Mouse (Mus musculus) forebrain, embryonic 11.5 days (tissue): Measurements from ENCODE around the gene Kif5a. TPM values are rescaled to one million over a fixed set of nuclear protein-coding genes. Genes with fewer than 3 reads are reported as not detected.
A peak's percentile ranks its signal among the peaks of the same experiment; 100 is the strongest.

Source experiments
- ATAC-seq: fragments of 200-750 bp; cut with Nextera tagmentation; replicated peaks from 2 replicates; pipeline ENCODE4 v1.8.0; 2017; ENCODE audit warnings: moderate TSS enrichment; ENCODE audit not compliant: low FRiP score
- DNase-seq: peaks from one replicate; pipeline ENCODE4 v3.0.0-alpha.2; 2017; ENCODE audit warnings: low spot score
- H3K27ac ChIP-seq: fragments of 300-500 bp; sonication (generic); 2 replicates; pipeline ENCODE4 v1.5.1; 2014; ENCODE audit warnings: low read depth, low read length
- H3K27me3 ChIP-seq: fragments of 300-500 bp; sonication (generic); 2 replicates; pipeline ENCODE4 v1.6.1; 2014; ENCODE audit warnings: mild to moderate bottlenecking, low read length, mixed read lengths; ENCODE audit not compliant: control insufficient read depth, insufficient read depth
- H3K36me3 ChIP-seq: fragments of 300-500 bp; sonication (generic); 2 replicates; pipeline ENCODE4 v1.6.1; 2014; ENCODE audit warnings: mild to moderate bottlenecking, low read length, moderate library complexity, mixed read lengths; ENCODE audit not compliant: control insufficient read depth, insufficient read depth
- H3K4me1 ChIP-seq: fragments of 300-500 bp; sonication (generic); replicated peaks from 2 replicates; pipeline ENCODE4 v1.6.1; 2014; ENCODE audit warnings: low read length, mixed read lengths; ENCODE audit not compliant: control insufficient read depth, insufficient read depth
- H3K4me2 ChIP-seq: fragments of 300-500 bp; sonication (generic); 2 replicates; pipeline ENCODE4 v1.6.1; 2014; ENCODE audit warnings: low read depth, mild to moderate bottlenecking, low read length, moderate library complexity, mixed read lengths; ENCODE audit not compliant: severe bottlenecking
- H3K4me3 ChIP-seq: fragments of 300-500 bp; sonication (generic); 2 replicates; pipeline ENCODE4 v1.5.1; 2014; ENCODE audit warnings: low read depth, low read length
- H3K9ac ChIP-seq: fragments of 300-500 bp; sonication (generic); 2 replicates; pipeline ENCODE4 v1.6.1; 2014; ENCODE audit warnings: low read length
- H3K9me3 ChIP-seq: fragments of 300-500 bp; sonication (generic); 2 replicates; pipeline ENCODE4 v1.6.1; 2016; ENCODE audit warnings: low read length, mixed read lengths; ENCODE audit not compliant: control insufficient read depth
- WGBS: fragments of 180-500 bp; shearing (Covaris S2); extraction: QIAGEN DNeasy Blood & Tissue Kit; methylation state at CpG from one replicate; pipeline ENCODE4 v1.1.7; 2014; 5-methylcytosine and 5-hydroxymethylcytosine counted together
- polyA plus RNA-seq: library from polyadenylated mRNA; unstranded; fragments of >200 nt; fragmentation: Nextera tagmentation; extraction: Ambion mirVana; gene quantifications from 2 replicates; pipeline ENCODE4 v1.2.1, GENCODE M21; 2014

Gene Kif5a
- polyA plus RNA-seq, 1 experiment from 2014 or later, result 23.6 TPM

DNA sequence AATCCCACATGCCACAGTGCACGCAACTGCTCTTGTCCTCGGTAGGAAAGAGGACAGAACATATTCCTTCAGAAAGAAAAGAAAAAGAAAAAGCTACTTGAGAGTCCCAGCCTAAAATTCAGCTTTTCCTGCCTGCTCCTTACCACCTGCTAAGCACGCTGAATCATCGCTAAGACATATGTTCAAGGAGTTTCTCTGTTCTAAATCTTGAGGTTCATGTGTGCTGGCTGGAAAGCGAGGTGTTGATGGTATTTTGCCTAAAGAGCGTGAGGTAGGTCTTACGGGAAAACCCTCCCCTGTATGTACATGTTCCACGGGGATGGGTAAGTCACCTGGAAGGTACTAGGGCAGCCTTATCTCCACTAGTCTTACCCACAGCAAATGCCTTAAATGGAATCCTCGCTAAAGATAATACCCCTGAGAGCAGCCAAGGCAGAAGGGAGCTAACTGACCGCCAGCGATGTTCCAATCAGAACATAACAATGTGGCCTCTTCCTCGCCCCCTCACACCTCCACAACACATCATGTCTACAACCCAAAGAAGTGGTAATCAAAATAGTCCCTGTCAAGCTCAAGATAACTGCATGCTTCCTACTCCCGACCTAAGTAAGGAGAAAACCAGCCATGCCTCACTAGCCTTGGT is 53.1 kb downstream of the Kif5a start:
- H3K9me3 ChIP-seq, result no peaks in the 10 kb centered on the region
- no peak for DNase-seq
- H3K4me3 ChIP-seq, result no peak overlapping the region
- peaks cover 3% of the 10 kb centered on the region; the same call in 1 of the 2 replicates for H3K36me3 ChIP-seq
- no peaks in the 10 kb centered on the region for H3K27me3 ChIP-seq
- H3K27ac ChIP-seq, result no peak overlapping the region
- WGBS, result 86% methylated on average over 13 of the region's 13 CpGs
- no peak for ATAC-seq
- peaks cover 8% of the 10 kb centered on the region; the same call in 1 of the 2 replicates for H3K4me1 ChIP-seq
- H3K4me2 ChIP-seq, result peak overlapping the region; percentile 95; the same call in 1 of the 2 replicates
- no peak overlapping the region; the same call in 1 of the 2 replicates for H3K9ac ChIP-seq

DNA sequence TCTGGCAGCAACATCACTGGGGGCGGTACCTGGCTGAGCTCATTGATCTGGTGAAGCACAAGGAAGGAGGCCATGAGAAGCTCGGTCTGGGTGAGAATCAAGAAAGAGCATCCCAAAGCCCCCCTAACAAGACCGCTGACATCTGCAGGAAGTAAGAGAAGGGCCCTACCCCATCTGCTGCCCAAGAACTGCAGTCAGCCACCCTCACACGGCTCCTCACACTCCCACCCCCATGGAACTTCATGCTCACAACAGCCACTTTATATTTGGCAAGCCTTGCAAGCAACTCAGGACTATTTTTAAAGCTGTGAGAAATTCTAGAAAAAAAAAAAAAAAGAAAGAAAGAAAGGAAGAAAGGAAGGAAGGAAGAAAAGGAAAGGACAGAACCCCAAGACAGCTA is 54.2 kb downstream of the Kif5a start:
- H3K4me3 ChIP-seq, result no peak overlapping the region
- H3K9ac ChIP-seq, result no peak overlapping the region
- no peak overlapping the region for H3K4me2 ChIP-seq
- H3K9me3 ChIP-seq, result no peaks in the 10 kb centered on the region
- WGBS, result 82% methylated on average over 4 of the region's 4 CpGs
- H3K4me1 ChIP-seq, result peaks cover 8% of the 10 kb centered on the region; the same call in 1 of the 2 replicates
- H3K27me3 ChIP-seq, result no peaks in the 10 kb centered on the region
- H3K27ac ChIP-seq, result no peak overlapping the region
- DNase-seq, result no peak
- H3K36me3 ChIP-seq, result peaks cover 4% of the 10 kb centered on the region; the same call in 1 of the 2 replicates
- ATAC-seq, result no peak

DNA sequence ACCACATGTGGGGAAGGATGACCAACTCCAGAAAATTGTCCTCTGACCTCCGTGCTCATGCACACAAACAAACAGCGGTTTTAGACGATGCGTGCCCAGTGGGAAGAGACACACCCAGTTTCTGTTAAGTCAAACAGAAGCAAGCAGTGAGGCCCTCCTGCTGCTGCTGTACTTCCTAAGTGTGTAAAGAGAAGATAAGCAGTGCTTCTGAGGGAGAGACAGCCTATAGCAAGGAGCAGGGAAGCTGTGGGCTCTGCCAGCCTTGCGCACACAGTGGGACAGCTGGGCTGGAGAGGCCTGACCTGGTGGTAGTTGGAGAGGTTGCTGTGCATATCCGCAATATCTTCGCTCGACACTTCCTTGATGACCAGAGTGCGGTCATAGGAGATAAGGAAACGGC is 57.8 kb downstream of the Kif5a start:
- ATAC-seq (no peak), DNase-seq (no peak)
- H3K36me3 ChIP-seq, result peaks cover 6% of the 10 kb centered on the region; the same call in 1 of the 2 replicates
- WGBS, result 90% methylated on average over 10 of the region's 10 CpGs
- H3K27ac ChIP-seq, result no peak overlapping the region
- H3K4me2 ChIP-seq, result no peak overlapping the region
- H3K9ac ChIP-seq, result no peak overlapping the region
- peaks cover 2% of the 10 kb centered on the region; the same call in 1 of the 2 replicates for H3K4me1 ChIP-seq
- H3K27me3 ChIP-seq, result no peaks in the 10 kb centered on the region
- H3K9me3 ChIP-seq, result no peaks in the 10 kb centered on the region
- H3K4me3 ChIP-seq, result no peak overlapping the region

DNA sequence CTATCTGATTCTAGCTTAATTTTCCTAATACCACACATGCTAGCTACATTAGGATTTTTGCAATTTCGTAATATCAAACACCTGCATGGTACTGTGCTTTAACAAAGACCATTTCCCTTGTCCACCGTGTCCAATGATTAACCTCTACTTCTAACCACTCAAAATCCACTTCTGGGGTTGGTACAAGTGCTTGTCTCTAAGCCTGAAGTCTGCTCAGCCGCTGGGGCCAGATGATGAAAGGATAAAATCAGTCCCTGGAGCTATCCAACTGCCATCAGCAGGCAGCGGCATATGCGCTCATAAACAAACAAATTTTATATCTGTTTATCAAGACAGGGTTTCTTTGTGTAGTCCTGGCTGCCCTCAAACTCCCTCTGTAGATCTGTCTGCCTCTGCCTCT is 58.6 kb downstream of the Kif5a start:
- Histone ChIP-seq H3K36me3 (peaks cover 6% of the 10 kb centered on the region; the same call in 1 of the 2 replicates), H3K4me1 (0 out of 2 replicates have a peak, but pooled peaks cover 2% of the 10 kb centered on the region), H3K4me2 (no peak overlapping the region), H3K27me3 (no peaks in the 10 kb centered on the region), H3K4me3 (no peak overlapping the region), H3K9me3 (no peaks in the 10 kb centered on the region), H3K27ac (no peak overlapping the region), H3K9ac (no peak overlapping the region)
- ATAC-seq, result no peak
- no peak for DNase-seq
- 93% methylated on average over 5 of the region's 5 CpGs for WGBS

DNA sequence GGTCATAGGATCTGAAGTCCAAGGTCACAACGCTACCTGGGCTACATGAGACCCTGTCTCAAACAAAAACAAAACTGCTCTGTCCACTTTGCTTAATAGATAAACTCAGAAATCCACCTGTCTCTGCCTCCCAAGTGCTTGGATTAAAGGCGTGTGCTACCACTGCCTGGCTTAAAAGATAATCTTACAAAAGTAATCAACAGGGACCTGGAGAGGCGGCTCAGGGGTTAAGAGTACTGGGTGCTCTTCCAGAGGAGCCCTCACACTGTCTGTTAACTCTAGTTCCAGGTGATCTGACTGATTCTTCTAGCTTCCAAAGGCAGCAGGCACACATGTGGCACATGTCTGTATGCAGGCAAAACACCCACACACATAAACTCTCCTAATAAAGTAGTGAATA is 60.0 kb downstream of the Kif5a start:
- DNase-seq, result no peak
- Histone ChIP-seq H3K4me3 (no peak overlapping the region), H3K4me1 (no peaks in the 10 kb centered on the region), H3K9me3 (no peaks in the 10 kb centered on the region), H3K27ac (no peak overlapping the region), H3K27me3 (no peaks in the 10 kb centered on the region), H3K4me2 (no peak overlapping the region), H3K9ac (no peak overlapping the region), H3K36me3 (peaks cover 6% of the 10 kb centered on the region; the same call in 1 of the 2 replicates)
- 92% methylated on average over 3 of the region's 3 CpGs for WGBS
- no peak for ATAC-seq

DNA sequence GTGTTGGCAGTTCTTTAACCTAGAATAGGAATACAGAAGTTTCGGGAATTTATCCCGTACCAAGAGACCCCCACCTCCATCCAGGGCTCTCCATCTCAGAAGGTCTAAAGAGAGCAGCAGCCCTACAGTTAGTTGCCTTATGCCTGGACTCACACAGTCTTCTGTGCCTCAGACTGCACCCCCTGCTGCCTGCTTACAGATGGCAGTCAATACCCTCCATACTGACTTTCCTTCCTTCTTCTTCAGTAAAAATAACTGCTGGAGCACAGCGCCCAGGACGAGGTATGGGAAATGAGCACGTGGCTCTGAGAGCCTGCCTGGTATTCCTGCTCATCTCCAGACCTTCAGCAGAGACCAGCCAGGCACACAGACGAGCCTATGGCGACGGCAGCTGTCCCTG is 62.9 kb downstream of the Kif5a start:
- Histone ChIP-seq H3K9me3 (no peaks in the 10 kb centered on the region), H3K4me2 (no peak overlapping the region), H3K4me3 (no peak overlapping the region), H3K9ac (no peak overlapping the region), H3K27ac (no peak overlapping the region), H3K36me3 (peaks cover 3% of the 10 kb centered on the region; the same call in 1 of the 2 replicates), H3K27me3 (no peaks in the 10 kb centered on the region), H3K4me1 (peaks cover 7% of the 10 kb centered on the region; the same call in 1 of the 2 replicates)
- ATAC-seq, result no peak
- WGBS, result 88% methylated on average over 8 of the region's 8 CpGs
- DNase-seq, result no peak

DNA sequence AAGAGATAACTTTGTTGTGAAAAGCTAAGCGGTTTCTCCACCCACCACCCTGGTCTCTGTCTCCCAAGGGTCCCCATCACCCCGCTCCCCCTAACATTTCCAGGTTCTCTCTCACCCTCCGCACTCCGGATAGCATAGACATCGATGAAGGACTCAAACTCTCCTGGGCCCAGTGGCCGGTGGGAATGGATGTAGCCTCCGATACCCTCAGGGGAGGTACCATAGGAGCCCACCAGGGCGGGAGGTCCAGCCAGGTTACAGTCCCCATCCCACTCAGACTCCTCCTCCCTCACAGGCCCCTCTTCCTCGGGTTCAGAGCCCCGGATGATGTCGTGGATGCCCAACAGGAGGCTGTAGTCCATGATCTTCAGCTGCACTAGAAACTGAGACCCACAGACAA is 63.7 kb downstream of the Kif5a start:
- Histone ChIP-seq H3K9ac (no peak overlapping the region), H3K36me3 (peaks cover 3% of the 10 kb centered on the region; the same call in 1 of the 2 replicates), H3K4me1 (peaks cover 10% of the 10 kb centered on the region), H3K9me3 (no peaks in the 10 kb centered on the region), H3K27me3 (no peaks in the 10 kb centered on the region), H3K4me2 (no peak overlapping the region), H3K4me3 (no peak overlapping the region), H3K27ac (no peak overlapping the region)
- WGBS, result 79% methylated on average over 11 of the region's 11 CpGs
- ATAC-seq (no peak), DNase-seq (no peak)

DNA sequence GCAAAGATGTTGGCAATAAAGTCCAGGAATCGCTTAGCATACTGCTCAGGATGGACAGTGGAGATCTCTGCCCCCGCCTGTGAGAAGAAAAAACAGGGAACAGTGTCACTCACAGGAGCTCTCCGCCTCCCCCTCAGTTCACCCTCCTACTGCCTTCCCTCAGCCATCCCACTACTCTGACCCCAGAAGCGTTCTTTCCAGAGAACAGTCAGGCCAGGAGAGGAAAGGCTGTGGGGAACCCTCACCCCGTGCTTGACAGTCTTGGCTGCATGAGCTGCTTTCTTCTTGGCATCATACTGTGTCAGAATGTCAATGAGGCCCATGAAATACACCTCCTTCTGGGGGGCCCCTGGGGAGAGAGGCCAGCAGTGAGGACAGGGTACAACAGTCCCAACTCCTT is 64.1 kb downstream of the Kif5a start:
- Histone ChIP-seq H3K27me3 (no peaks in the 10 kb centered on the region), H3K9ac (no peak overlapping the region), H3K27ac (no peak overlapping the region), H3K36me3 (peaks cover 3% of the 10 kb centered on the region; the same call in 1 of the 2 replicates), H3K9me3 (no peaks in the 10 kb centered on the region), H3K4me2 (no peak overlapping the region), H3K4me1 (peaks cover 13% of the 10 kb centered on the region), H3K4me3 (no peak overlapping the region)
- 69% methylated on average over 5 of the region's 5 CpGs for WGBS
- ATAC-seq (no peak), DNase-seq (no peak)

DNA sequence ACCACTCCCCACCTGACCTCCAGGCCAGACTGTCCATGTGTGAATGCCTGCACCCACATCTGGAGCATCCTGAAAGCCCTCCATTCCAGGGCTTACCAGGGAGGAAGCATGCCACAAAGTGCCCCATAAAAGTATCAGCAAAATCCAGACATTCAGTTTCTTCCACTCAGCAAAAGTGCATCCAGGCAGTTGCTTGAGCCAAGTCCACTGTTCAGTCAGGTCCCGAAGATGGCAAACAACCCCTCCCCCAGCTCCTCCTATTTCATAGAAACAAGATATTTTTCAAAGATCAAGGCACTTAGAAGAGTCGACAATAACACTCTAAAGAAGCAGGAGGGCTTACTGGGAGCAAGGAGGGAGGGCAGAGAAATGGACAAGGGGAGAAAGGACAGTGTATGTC is 64.7 kb downstream of the Kif5a start:
- H3K36me3 ChIP-seq, result no peaks in the 10 kb centered on the region; the same call in 1 of the 2 replicates
- no peak overlapping the region for H3K4me3 ChIP-seq
- DNase-seq, result no peak
- no peak for ATAC-seq
- H3K4me2 ChIP-seq, result no peak overlapping the region
- peaks cover 13% of the 10 kb centered on the region for H3K4me1 ChIP-seq
- WGBS, result 80% methylated on average over 2 of the region's 2 CpGs
- H3K9me3 ChIP-seq, result no peaks in the 10 kb centered on the region
- no peak overlapping the region for H3K9ac ChIP-seq
- no peak overlapping the region for H3K27ac ChIP-seq
- no peaks in the 10 kb centered on the region for H3K27me3 ChIP-seq
